Mouse (Mus musculus): ENCODE data around the gene Fam69b. TPM values are rescaled to one million over a fixed set of nuclear protein-coding genes. Genes with fewer than 3 reads are reported as not detected.

The Fam69b gene
- 49.8 and 63.8 TPM in 2 replicates for polyA plus RNA-seq (2014; fragmentation: Nextera tagmentation; extraction: Ambion mirVana)

GRCm38 (mm10) chr2:26627921-26628739 is at the start of gene Fam69b:
Gene Fam69b (plus strand): TSS chr2:26628457.
- Histone ChIP-seq H3K9ac (ENCODE audit: low read length) (peak within 1 kb of the TSS; percentile 93), H3K9me3 (ENCODE audit: control insufficient read depth, low read length) (no peaks in the 10 kb centered on the region), H3K4me2 (ENCODE audit: low read depth, low read length, severe bottlenecking) (peak within 1 kb of the TSS; percentile 92), H3K27ac (ENCODE audit: low read depth, low read length) (peak within 1 kb of the TSS; percentile 46), H3K27me3 (ENCODE audit: control insufficient read depth, insufficient read depth, low read length) (no peaks in the 10 kb centered on the region), H3K4me1 (replicated peaks; ENCODE audit: control insufficient read depth, insufficient read depth, low read length) (peaks cover 12% of the 10 kb centered on the region), H3K4me3 (ENCODE audit: low read depth, low read length) (peak within 1 kb of the TSS; percentile 80), H3K36me3 (ENCODE audit: control insufficient read depth, insufficient read depth, low read length) (no peaks in the 10 kb centered on the region)
- DNase-seq (ENCODE audit: low spot score) (peak; percentile 91), ATAC-seq (replicated peaks; ENCODE audit: low FRiP score) (peak; percentile 67)
- 2% methylated on average over 58 of the region's 70 CpGs for WGBS

GRCm38 (mm10) chr2:26579714-26580113 is 48.5 kb upstream of the Fam69b start, which contains the start of gene Egfl7:
Gene Egfl7 (plus strand): TSS chr2:26580014.
- Histone ChIP-seq H3K27ac (ENCODE audit: low read depth, low read length) (no peak within 1 kb of the TSS), H3K9ac (ENCODE audit: low read length) (no peak within 1 kb of the TSS), H3K4me3 (ENCODE audit: low read depth, low read length) (no peak within 1 kb of the TSS), H3K9me3 (ENCODE audit: control insufficient read depth, low read length) (no peaks in the 10 kb centered on the region), H3K36me3 (ENCODE audit: control insufficient read depth, insufficient read depth, low read length) (no peaks in the 10 kb centered on the region), H3K4me1 (replicated peaks; ENCODE audit: control insufficient read depth, insufficient read depth, low read length) (no peaks in the 10 kb centered on the region; the same call in 1 of the 2 replicates), H3K4me2 (ENCODE audit: low read depth, low read length, severe bottlenecking) (no peak within 1 kb of the TSS), H3K27me3 (ENCODE audit: control insufficient read depth, insufficient read depth, low read length) (no peaks in the 10 kb centered on the region)
- 100% methylated on average over 1 of the region's 1 CpGs for WGBS
- ATAC-seq (replicated peaks; ENCODE audit: low FRiP score): no peak
- no peak for DNase-seq (ENCODE audit: low spot score)

GRCm38 (mm10) chr2:26580751-26581150 is 47.5 kb upstream of the Fam69b start:
- Histone ChIP-seq H3K36me3 (ENCODE audit: control insufficient read depth, insufficient read depth, low read length) (no peaks in the 10 kb centered on the region), H3K4me2 (ENCODE audit: low read depth, low read length, severe bottlenecking) (no peak overlapping the region), H3K27ac (ENCODE audit: low read depth, low read length) (no peak overlapping the region), H3K9me3 (ENCODE audit: control insufficient read depth, low read length) (no peaks in the 10 kb centered on the region), H3K4me3 (ENCODE audit: low read depth, low read length) (no peak overlapping the region), H3K27me3 (ENCODE audit: control insufficient read depth, insufficient read depth, low read length) (no peaks in the 10 kb centered on the region), H3K9ac (ENCODE audit: low read length) (no peak overlapping the region), H3K4me1 (replicated peaks; ENCODE audit: control insufficient read depth, insufficient read depth, low read length) (no peaks in the 10 kb centered on the region)
- WGBS: 88% methylated on average over 5 of the region's 5 CpGs
- DNase-seq (ENCODE audit: low spot score): no peak
- no peak for ATAC-seq (replicated peaks; ENCODE audit: low FRiP score)

- H3K36me3 ChIP-seq (ENCODE audit: control insufficient read depth, insufficient read depth, low read length): no peaks in the 10 kb centered on the region
- WGBS: 74% methylated on average over 2 of the region's 2 CpGs
- no peaks in the 10 kb centered on the region for H3K9me3 ChIP-seq (ENCODE audit: control insufficient read depth, low read length)
- DNase-seq (ENCODE audit: low spot score) (no peak), ATAC-seq (replicated peaks; ENCODE audit: low FRiP score) (no peak)
- H3K27me3 ChIP-seq (ENCODE audit: control insufficient read depth, insufficient read depth, low read length): no peaks in the 10 kb centered on the region
- H3K9ac ChIP-seq (ENCODE audit: low read length): no peak overlapping the region
- H3K4me1 ChIP-seq (replicated peaks; ENCODE audit: control insufficient read depth, insufficient read depth, low read length): peaks cover 2% of the 10 kb centered on the region; the same call in 1 of the 2 replicates
- H3K27ac ChIP-seq (ENCODE audit: low read depth, low read length): no peak overlapping the region
- no peak overlapping the region for H3K4me3 ChIP-seq (ENCODE audit: low read depth, low read length)
- no peak overlapping the region for H3K4me2 ChIP-seq (ENCODE audit: low read depth, low read length, severe bottlenecking)
Measured at GRCm38 (mm10) chr2:26582203-26582602, 46.1 kb upstream of the Fam69b start.

- Histone ChIP-seq H3K9me3 (ENCODE audit: control insufficient read depth, low read length) (no peaks in the 10 kb centered on the region), H3K4me1 (replicated peaks; ENCODE audit: control insufficient read depth, insufficient read depth, low read length) (peaks cover 2% of the 10 kb centered on the region; the same call in 1 of the 2 replicates), H3K9ac (ENCODE audit: low read length) (no peak overlapping the region), H3K4me3 (ENCODE audit: low read depth, low read length) (no peak overlapping the region), H3K27ac (ENCODE audit: low read depth, low read length) (no peak overlapping the region), H3K27me3 (ENCODE audit: control insufficient read depth, insufficient read depth, low read length) (no peaks in the 10 kb centered on the region), H3K4me2 (ENCODE audit: low read depth, low read length, severe bottlenecking) (no peak overlapping the region), H3K36me3 (ENCODE audit: control insufficient read depth, insufficient read depth, low read length) (no peaks in the 10 kb centered on the region)
- 86% methylated on average over 7 of the region's 7 CpGs for WGBS
- no peak for ATAC-seq (replicated peaks; ENCODE audit: low FRiP score)
- DNase-seq (ENCODE audit: low spot score): peak; percentile 48
Measured at GRCm38 (mm10) chr2:26582741-26583140, 45.5 kb upstream of the Fam69b start.

- Histone ChIP-seq H3K4me2 (ENCODE audit: low read depth, low read length, severe bottlenecking) (no peak overlapping the region), H3K4me1 (replicated peaks; ENCODE audit: control insufficient read depth, insufficient read depth, low read length) (peaks cover 2% of the 10 kb centered on the region; the same call in 1 of the 2 replicates), H3K4me3 (ENCODE audit: low read depth, low read length) (no peak overlapping the region)
Measured at GRCm38 (mm10) chr2:26583640-26584039, 44.6 kb upstream of the Fam69b start.

GRCm38 (mm10) chr2:26585713-26586112 is 42.5 kb upstream of the Fam69b start:
- Histone ChIP-seq H3K9me3 (ENCODE audit: control insufficient read depth, low read length) (no peaks in the 10 kb centered on the region), H3K27me3 (ENCODE audit: control insufficient read depth, insufficient read depth, low read length) (no peaks in the 10 kb centered on the region), H3K4me1 (replicated peaks; ENCODE audit: control insufficient read depth, insufficient read depth, low read length) (peaks cover 2% of the 10 kb centered on the region; the same call in 1 of the 2 replicates), H3K27ac (ENCODE audit: low read depth, low read length) (no peak overlapping the region), H3K36me3 (ENCODE audit: control insufficient read depth, insufficient read depth, low read length) (no peaks in the 10 kb centered on the region), H3K4me2 (ENCODE audit: low read depth, low read length, severe bottlenecking) (no peak overlapping the region), H3K4me3 (ENCODE audit: low read depth, low read length) (no peak overlapping the region), H3K9ac (ENCODE audit: low read length) (peak overlapping the region; percentile 29; the same call in 1 of the 2 replicates)
- ATAC-seq (replicated peaks; ENCODE audit: low FRiP score) (no peak), DNase-seq (ENCODE audit: low spot score) (peak; percentile 52)
- WGBS: 66% methylated on average over 6 of the region's 6 CpGs

More at GRCm38 (mm10) chr2:26583640-26584039, 44.6 kb upstream of the Fam69b start:
- Histone ChIP-seq H3K9me3 (ENCODE audit: control insufficient read depth, low read length) (no peaks in the 10 kb centered on the region), H3K27me3 (ENCODE audit: control insufficient read depth, insufficient read depth, low read length) (no peaks in the 10 kb centered on the region), H3K27ac (ENCODE audit: low read depth, low read length) (no peak overlapping the region), H3K9ac (ENCODE audit: low read length) (no peak overlapping the region), H3K36me3 (ENCODE audit: control insufficient read depth, insufficient read depth, low read length) (no peaks in the 10 kb centered on the region)
- WGBS: 78% methylated on average over 11 of the region's 11 CpGs
- peak; percentile 64 for DNase-seq (ENCODE audit: low spot score)
- ATAC-seq (replicated peaks; ENCODE audit: low FRiP score): no peak

GRCm38 (mm10) chr2:26586294-26587043 is 41.8 kb upstream of the Fam69b start, which contains the start of gene Gm20532:
Gene Gm20532 (plus strand): TSS chr2:26586639.
- Histone ChIP-seq H3K27me3 (ENCODE audit: control insufficient read depth, insufficient read depth, low read length) (no peaks in the 10 kb centered on the region), H3K36me3 (ENCODE audit: control insufficient read depth, insufficient read depth, low read length) (no peaks in the 10 kb centered on the region), H3K27ac (ENCODE audit: low read depth, low read length) (no peak within 1 kb of the TSS), H3K4me2 (ENCODE audit: low read depth, low read length, severe bottlenecking) (peak within 1 kb of the TSS; percentile 68), H3K4me1 (replicated peaks; ENCODE audit: control insufficient read depth, insufficient read depth, low read length) (peaks cover 2% of the 10 kb centered on the region; the same call in 1 of the 2 replicates), H3K9ac (ENCODE audit: low read length) (peak within 1 kb of the TSS; percentile 65), H3K4me3 (ENCODE audit: low read depth, low read length) (peak within 1 kb of the TSS; percentile 52), H3K9me3 (ENCODE audit: control insufficient read depth, low read length) (no peaks in the 10 kb centered on the region)
- peak; percentile 92 for DNase-seq (ENCODE audit: low spot score)
- WGBS: under 1% methylated on average over 62 of the region's 65 CpGs
- ATAC-seq (replicated peaks; ENCODE audit: low FRiP score): peak; percentile 87
